Mouse (Mus musculus) heart, postnatal 14 days (tissue): Measurements from ENCODE around the gene Cchcr1. TPM values are rescaled to one million over a fixed set of nuclear protein-coding genes. Genes with fewer than 3 reads are reported as not detected.
A peak's percentile ranks its signal among the peaks of the same experiment; 100 is the strongest.

ENCODE experiments used
- DNase-seq, 2 experiments: peaks; one replicate each; pipeline ENCODE4 v3.0.0; 2021 to 2022
- intact Hi-C: fragments of 180-260 bp; cut with DNase I; formaldehyde crosslinking; loops from one replicate; pipeline ENCODE4 v1.15.1; 2025
- total RNA-seq, 2 experiments: library from RNA; stranded (reverse); gene quantifications; 2 replicates each; pipeline ENCODE4 v1.2.3; 2021

Cchcr1 gene
- total RNA-seq, 2 experiments from 2014 or later: 4.2 to 4.3 TPM

DNA sequence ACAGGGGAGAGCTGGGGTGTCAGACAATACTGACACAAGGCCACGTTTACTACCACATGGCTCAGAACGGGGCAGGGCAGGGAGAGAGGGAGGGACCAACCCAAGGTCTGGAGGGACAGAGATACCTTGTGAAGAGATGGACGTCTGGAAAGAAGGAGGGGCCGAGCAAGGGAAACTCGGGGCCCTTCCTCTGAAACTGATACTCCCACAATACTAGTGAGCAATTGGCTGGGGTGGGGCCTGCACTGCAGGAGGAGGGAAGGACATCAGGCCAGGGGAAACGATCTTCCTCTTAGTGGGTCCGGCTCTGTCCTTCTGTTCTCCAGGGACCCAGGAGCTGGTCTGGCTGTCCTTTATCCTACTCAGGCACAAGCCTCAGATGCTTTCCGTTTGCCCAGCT, 34.0 kb downstream of the Cchcr1 start:
- no peak for DNase-seq
- intact Hi-C loops: no loop called here

GRCm38 (mm10) chr17:35551881-35552414, 35.0 kb downstream of the Cchcr1 start, which contains the start of gene Cdsn:
TSS of gene Cdsn (plus strand) at chr17:35552128.
- intact Hi-C loops: no loop called here
- DNase-seq: no peak

DNA sequence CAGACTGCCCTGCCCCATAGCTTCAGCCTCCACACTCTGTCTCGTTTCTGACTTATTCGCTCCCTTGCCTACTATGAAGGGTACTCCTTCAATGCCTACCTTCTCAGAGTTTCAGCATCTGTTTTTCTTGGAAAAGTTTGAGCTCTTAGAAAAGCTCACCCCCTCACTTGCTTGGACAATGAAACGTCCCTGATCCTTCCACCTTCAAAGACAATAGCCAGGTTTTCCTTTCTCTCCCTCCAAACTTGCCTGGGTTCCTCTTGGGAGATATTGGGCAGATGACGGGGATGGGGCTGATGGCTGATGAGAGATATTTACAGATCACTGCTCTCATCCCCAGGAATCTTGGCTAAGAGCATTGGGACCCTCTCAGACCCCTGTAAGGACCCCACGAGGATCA, 37.4 kb downstream of the Cchcr1 start:
- intact Hi-C loops: no loop called here
- DNase-seq: no peak

- no peak for DNase-seq
- intact Hi-C loops: no loop called here
Measured at GRCm38 (mm10) chr17:35554761-35555397, 38.0 kb downstream of the Cchcr1 start.

DNA sequence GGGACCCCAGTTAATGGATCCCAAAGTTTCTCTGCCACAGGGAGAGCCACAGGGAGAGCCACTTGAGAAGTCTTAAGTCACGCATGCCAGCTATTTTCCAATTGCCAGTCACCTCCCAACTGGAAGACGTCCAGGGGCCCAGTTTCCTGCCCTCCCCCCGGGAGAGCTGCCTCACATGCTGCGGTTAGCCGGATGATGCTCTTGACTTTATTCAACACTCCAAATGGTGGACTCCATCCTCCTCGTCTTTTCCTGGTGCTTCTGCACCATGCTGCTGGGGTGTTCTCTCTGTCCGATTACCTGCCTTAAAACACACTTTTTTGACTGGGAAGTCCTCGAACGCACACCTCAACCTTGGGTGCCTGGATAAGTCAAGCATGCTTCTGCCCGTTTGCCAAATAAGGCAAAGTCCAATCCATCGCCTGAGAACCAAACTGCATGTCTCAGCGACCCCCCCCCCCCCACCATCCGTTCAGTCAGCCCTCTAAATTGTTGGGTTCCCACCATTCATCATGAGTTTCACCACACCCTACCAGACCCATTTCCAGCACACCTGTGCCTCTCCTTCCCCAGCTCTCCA, 39.4 kb downstream of the Cchcr1 start:
- no peak for DNase-seq
- intact Hi-C loops: no loop called here

- peak in 1 of 2 experiments; percentile 53 for DNase-seq
- intact Hi-C loops: no loop called here
Measured at GRCm38 (mm10) chr17:35556812-35557211, 39.9 kb downstream of the Cchcr1 start.

DNA sequence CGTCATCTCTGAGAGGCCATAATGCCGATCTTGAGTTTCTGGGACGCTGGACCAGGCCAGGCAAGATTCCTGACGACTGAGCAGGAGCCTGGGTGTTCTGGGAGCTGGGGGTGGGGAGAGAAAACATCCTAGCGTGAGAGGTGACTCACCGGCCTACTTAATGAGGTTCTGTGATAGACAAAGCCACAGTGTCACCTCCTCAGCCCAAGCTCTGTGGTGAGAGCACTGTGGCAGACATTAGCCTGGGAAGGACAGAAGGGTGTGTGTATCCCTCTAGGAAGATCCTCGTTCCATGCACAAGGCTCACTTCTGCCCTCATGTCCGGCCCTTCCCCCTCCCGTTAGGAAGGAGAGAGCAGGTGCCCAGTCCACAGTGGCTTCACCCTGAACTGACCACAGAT, 40.5 kb downstream of the Cchcr1 start:
- intact Hi-C loops: no loop called here
- DNase-seq: no peak

DNA sequence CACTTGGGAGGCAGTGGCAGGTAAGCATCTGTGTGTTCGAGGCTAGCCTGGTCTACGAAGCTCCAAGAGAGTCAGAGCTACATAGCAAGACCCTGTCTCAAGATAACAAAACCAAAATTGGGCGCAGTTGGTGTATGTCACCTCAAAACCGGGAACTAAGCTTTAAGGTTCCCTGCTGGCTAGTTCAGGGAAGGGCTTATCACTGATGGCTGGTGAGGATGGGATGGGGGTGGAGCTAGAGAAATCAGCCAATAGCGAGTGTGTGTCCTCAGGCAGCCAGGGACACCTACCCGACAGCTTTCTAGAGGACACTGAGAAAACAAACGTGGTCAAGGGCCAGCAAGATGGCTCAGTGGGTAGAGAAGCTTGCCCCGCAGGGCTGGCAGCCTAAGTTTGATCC, 41.3 kb downstream of the Cchcr1 start:
- intact Hi-C loops: no loop called here
- DNase-seq: no peak

- intact Hi-C loops: no loop called here
- DNase-seq: no peak
Measured at GRCm38 (mm10) chr17:35567150-35567549, 50.2 kb downstream of the Cchcr1 start, which contains the start of gene 2300002M23Rik. TSS of gene 2300002M23Rik (plus strand) at chr17:35567450.

- intact Hi-C loops: no loop called here
- DNase-seq: no peak
Measured at GRCm38 (mm10) chr17:35567767-35568166, 50.9 kb downstream of the Cchcr1 start.

- DNase-seq: no peak
- intact Hi-C loops: no loop called here
Measured at GRCm38 (mm10) chr17:35569091-35569944, 52.4 kb downstream of the Cchcr1 start.

DNA sequence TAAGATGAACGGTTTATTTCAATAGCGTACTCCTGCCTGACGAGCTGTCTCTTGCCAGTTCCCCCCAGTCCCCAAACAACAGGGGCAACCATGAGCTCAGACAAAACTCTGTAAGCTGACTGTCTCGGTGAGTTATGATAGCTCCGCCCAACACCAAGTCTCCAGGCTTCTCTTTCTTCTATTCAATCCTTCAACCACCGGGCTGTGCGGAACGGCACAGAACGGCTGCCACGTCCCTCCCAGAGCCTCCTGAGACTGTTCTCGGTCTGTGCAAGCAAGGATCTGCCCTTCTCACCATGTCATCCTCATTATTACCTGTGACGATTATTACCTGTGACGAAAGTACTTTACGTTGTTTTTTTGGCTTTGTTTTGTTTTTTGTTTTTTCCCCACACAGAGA, 53.9 kb downstream of the Cchcr1 start:
- intact Hi-C loops: no loop called here
- DNase-seq: no peak

GRCm38 (mm10) chr17:35571477-35571876, 54.6 kb downstream of the Cchcr1 start:
- DNase-seq: no peak
- intact Hi-C loops: no loop called here

DNA sequence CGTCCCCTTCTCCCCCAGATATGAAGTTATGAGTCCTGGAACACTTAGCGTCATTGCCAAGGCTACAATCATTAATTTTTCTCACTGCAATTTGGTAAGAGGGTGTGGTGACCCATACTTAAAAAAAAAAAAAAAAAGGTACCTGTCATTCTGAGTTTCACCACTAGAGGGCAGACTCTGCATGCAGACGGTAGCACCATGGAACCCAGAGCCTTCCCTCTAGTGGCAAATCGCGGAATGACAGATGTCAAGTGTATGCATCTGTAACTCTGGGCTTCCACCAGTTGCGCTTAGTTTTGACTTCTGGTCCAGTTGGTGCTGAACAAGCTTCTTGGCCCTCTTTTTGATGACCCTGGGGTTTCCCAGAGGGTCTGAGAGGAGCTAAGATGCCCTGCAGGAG, 61.3 kb downstream of the Cchcr1 start:
- DNase-seq: peak; percentile 78 to 87
- intact Hi-C loops: loop anchor here (2.0 kb wide), 1 partner anchor 33 kb away; no protein-coding TSS in a partner anchor

Other genes starting within 250 kb of the Cchcr1 start
- gene H2-Q1, start 196.7 kb upstream of the Cchcr1 start, total RNA-seq: 1 to 10 TPM in 1 of 2 experiments, under 1 TPM in 1; 0.57 to 1.2 TPM
- gene H2-Q2, start 174.9 kb upstream of the Cchcr1 start, total RNA-seq: 1 to 10 TPM; 1.1 to 3.7 TPM
- gene H2-Q4, start 137.5 kb upstream of the Cchcr1 start, total RNA-seq: 1 to 10 TPM; 9.2 to 9.8 TPM
- gene H2-Q6, start 92.2 kb upstream of the Cchcr1 start, total RNA-seq: under 1 TPM; 0.31 to 0.80 TPM
- gene H2-Q7, start 77.9 kb upstream of the Cchcr1 start, total RNA-seq: 1 to 10 TPM; 1.3 to 1.9 TPM
- gene H2-Q10, start 47.0 kb upstream of the Cchcr1 start, total RNA-seq: under 1 TPM; 0.12 to 0.20 TPM
- not detected for gene Pou5f1, start 11.1 kb upstream of the Cchcr1 start, total RNA-seq
- gene Tcf19, start 276 bp upstream of the Cchcr1 start, total RNA-seq: 1 to 10 TPM; 6.0 to 7.9 TPM
- gene Psors1c2, start 16.1 kb downstream of the Cchcr1 start, total RNA-seq: not detected
- under 1 TPM; 0.15 to 0.17 TPM for gene Cdsn, start 35.0 kb downstream of the Cchcr1 start, total RNA-seq
- not detected for gene 2300002M23Rik, start 50.4 kb downstream of the Cchcr1 start, total RNA-seq
- gene Sfta2, start 84.4 kb downstream of the Cchcr1 start, total RNA-seq: not detected
- gene Gm9573, start 109.5 kb downstream of the Cchcr1 start, total RNA-seq: not detected
- not detected for gene Mucl3, start 126.6 kb downstream of the Cchcr1 start, total RNA-seq
- gene Vars2, start 150.5 kb downstream of the Cchcr1 start, total RNA-seq: 10 to 100 TPM; 29.6 to 30.7 TPM
- 10 to 100 TPM; 16.8 to 23.2 TPM for gene Gtf2h4, start 156.6 kb downstream of the Cchcr1 start, total RNA-seq
- 10 to 100 TPM; 40.1 to 44.1 TPM for gene Ddr1, start 187.5 kb downstream of the Cchcr1 start, total RNA-seq